Mouse (Mus musculus): Measurements from ENCODE around the gene Rcan3. TPM values are rescaled to one million over a fixed set of nuclear protein-coding genes. Genes with fewer than 3 reads are reported as not detected.

Gene Rcan3
- polyA plus RNA-seq, 1 experiment from 2014 or later = 56.9 TPM

MicroRNA genes within 50 kb of the gene (microRNA counts, 519-probe panel; counts per million panel counts)
- microRNA mmu-miR-700 = not detected

Small RNAs within 50 kb of the gene (microRNA-seq; reads per million reads assigned to microRNA genes)
- gene Mir700 = 182 reads per million, percentile 54 among the genes with 10 or more reads in this experiment

Other genes starting within 250 kb of the Rcan3 start
- gene Clic4, start 161.0 kb downstream of the Rcan3 start, polyA plus RNA-seq (2014; fragmentation: Nextera tagmentation; extraction: Ambion mirVana) = 27.5 and 48.5 TPM in 2 replicates
- gene Srrm1, start 80.5 kb downstream of the Rcan3 start, polyA plus RNA-seq (2014; fragmentation: Nextera tagmentation; extraction: Ambion mirVana) = 157 and 183 TPM in 2 replicates
- gene Ncmap, start 35.6 kb downstream of the Rcan3 start, polyA plus RNA-seq (2014; fragmentation: Nextera tagmentation; extraction: Ambion mirVana) = 0.92 and 1.5 TPM in 2 replicates
- 0.40 and 0.46 TPM in 2 replicates for gene Stpg1, start 60.9 kb upstream of the Rcan3 start, polyA plus RNA-seq (2014; fragmentation: Nextera tagmentation; extraction: Ambion mirVana)
- 4.8 and 14.9 TPM in 2 replicates for gene Nipal3, start 61.2 kb upstream of the Rcan3 start, polyA plus RNA-seq (2014; fragmentation: Nextera tagmentation; extraction: Ambion mirVana)
- 0.99 and 1.0 TPM in 2 replicates for gene Grhl3, start 139.8 kb upstream of the Rcan3 start, polyA plus RNA-seq (2014; fragmentation: Nextera tagmentation; extraction: Ambion mirVana)

All from neural tube, embryonic 14.5 days (tissue).